Mouse (Mus musculus): ENCODE results near the gene Olfr465-ps1. TPM values are rescaled to one million over a fixed set of nuclear protein-coding genes. Genes with fewer than 3 reads are reported as not detected.
A peak's percentile ranks its signal among the peaks of the same experiment; 100 is the strongest.

The Olfr465-ps1 gene
- polyA plus RNA-seq, 1 experiment from 2014 or later, result not detected

GRCm38 (mm10) chr13:65112459-65113110 is 25.3 kb upstream of the Olfr465-ps1 start, which contains the start of gene Mfsd14b:
Mfsd14b (minus strand) TSS chr13:65112975.
- Histone ChIP-seq H3K4me3 (ENCODE audit: low read depth, low read length) (peak within 1 kb of the TSS; percentile 80), H3K4me2 (ENCODE audit: low read depth, low read length) (peak within 1 kb of the TSS; percentile 71), H3K9me3 (ENCODE audit: low read length) (no peaks in the 10 kb centered on the region), H3K36me3 (replicated peaks; ENCODE audit: insufficient read depth, low read length) (no peaks in the 10 kb centered on the region), H3K27ac (ENCODE audit: low read depth) (peak within 1 kb of the TSS; percentile 93), H3K9ac (replicated peaks) (peak within 1 kb of the TSS; percentile 84), H3K4me1 (ENCODE audit: insufficient read depth) (peaks cover 3% of the 10 kb centered on the region; the same call in 1 of the 2 replicates), H3K27me3 (ENCODE audit: insufficient read depth, low read length) (no peaks in the 10 kb centered on the region)
- 1% methylated on average over 60 of the region's 60 CpGs for WGBS (ENCODE audit: insufficient replicate concordance)
- TF ChIP-seq EP300 (IDR thresholded peaks at IDR 0.05; ENCODE audit: low read depth) (peak; percentile 61; the same call in 1 of the 2 replicates), CTCF (IDR thresholded peaks at IDR 0.05; ENCODE audit: low read depth) (no peak)
- ATAC-seq, result peak; percentile 98
- DNase-seq, result peak; percentile 91

GRCm38 (mm10) chr13:65113239-65113638 is 24.6 kb upstream of the Olfr465-ps1 start:
- Histone ChIP-seq H3K27me3 (ENCODE audit: insufficient read depth, low read length) (no peaks in the 10 kb centered on the region), H3K4me3 (ENCODE audit: low read depth, low read length) (peak overlapping the region; percentile 80), H3K4me2 (ENCODE audit: low read depth, low read length) (peak overlapping the region; percentile 71), H3K27ac (ENCODE audit: low read depth) (peak overlapping the region; percentile 93), H3K36me3 (replicated peaks; ENCODE audit: insufficient read depth, low read length) (no peaks in the 10 kb centered on the region), H3K9me3 (ENCODE audit: low read length) (no peaks in the 10 kb centered on the region), H3K4me1 (ENCODE audit: insufficient read depth) (peaks cover 3% of the 10 kb centered on the region; the same call in 1 of the 2 replicates), H3K9ac (replicated peaks) (peak overlapping the region; percentile 84)
- TF ChIP-seq EP300 (IDR thresholded peaks at IDR 0.05; ENCODE audit: low read depth), result no peak
- no peak for TF ChIP-seq CTCF (IDR thresholded peaks at IDR 0.05; ENCODE audit: low read depth)
- DNase-seq (no peak), ATAC-seq (peak; percentile 35)
- WGBS (ENCODE audit: insufficient replicate concordance), result 65% methylated on average over 3 of the region's 3 CpGs

GRCm38 (mm10) chr13:65120984-65121383 is 16.9 kb upstream of the Olfr465-ps1 start:
- H3K9ac ChIP-seq (replicated peaks), result no peak overlapping the region
- no peak overlapping the region for H3K4me2 ChIP-seq (ENCODE audit: low read depth, low read length)
- no peak overlapping the region for H3K27ac ChIP-seq (ENCODE audit: low read depth)
- no peak for TF ChIP-seq EP300 (IDR thresholded peaks at IDR 0.05; ENCODE audit: low read depth)
- no peak for TF ChIP-seq CTCF (IDR thresholded peaks at IDR 0.05; ENCODE audit: low read depth)
- H3K4me3 ChIP-seq (ENCODE audit: low read depth, low read length), result no peak overlapping the region
- DNase-seq (no peak), ATAC-seq (no peak)
- no peaks in the 10 kb centered on the region for H3K36me3 ChIP-seq (replicated peaks; ENCODE audit: insufficient read depth, low read length)
- 0 out of 2 replicates have a peak, but pooled peaks cover 2% of the 10 kb centered on the region for H3K4me1 ChIP-seq (ENCODE audit: insufficient read depth)
- WGBS (ENCODE audit: insufficient replicate concordance), result 56% methylated on average over 3 of the region's 3 CpGs
- no peaks in the 10 kb centered on the region for H3K9me3 ChIP-seq (ENCODE audit: low read length)
- H3K27me3 ChIP-seq (ENCODE audit: insufficient read depth, low read length), result no peaks in the 10 kb centered on the region

GRCm38 (mm10) chr13:65122111-65122510 is 15.8 kb upstream of the Olfr465-ps1 start:
- Histone ChIP-seq H3K9me3 (ENCODE audit: low read length) (no peaks in the 10 kb centered on the region), H3K9ac (replicated peaks) (no peak overlapping the region), H3K4me1 (ENCODE audit: insufficient read depth) (0 out of 2 replicates have a peak, but pooled peaks cover 2% of the 10 kb centered on the region), H3K27me3 (ENCODE audit: insufficient read depth, low read length) (no peaks in the 10 kb centered on the region), H3K36me3 (replicated peaks; ENCODE audit: insufficient read depth, low read length) (no peaks in the 10 kb centered on the region), H3K4me2 (ENCODE audit: low read depth, low read length) (no peak overlapping the region; the same call in 1 of the 2 replicates), H3K27ac (ENCODE audit: low read depth) (peak overlapping the region; percentile 53), H3K4me3 (ENCODE audit: low read depth, low read length) (no peak overlapping the region)
- ATAC-seq (peak; percentile 85), DNase-seq (no peak)
- peak; percentile 89 for TF ChIP-seq EP300 (IDR thresholded peaks at IDR 0.05; ENCODE audit: low read depth)
- TF ChIP-seq CTCF (IDR thresholded peaks at IDR 0.05; ENCODE audit: low read depth), result no peak
- 44% methylated on average over 1 of the region's 1 CpGs for WGBS (ENCODE audit: insufficient replicate concordance)

GRCm38 (mm10) chr13:65127063-65127847 is 10.6 kb upstream of the Olfr465-ps1 start:
- no peaks in the 10 kb centered on the region for H3K27me3 ChIP-seq (ENCODE audit: insufficient read depth, low read length)
- WGBS (ENCODE audit: insufficient replicate concordance), result 43% methylated on average over 3 of the region's 3 CpGs
- H3K9ac ChIP-seq (replicated peaks), result no peak overlapping the region
- no peaks in the 10 kb centered on the region for H3K36me3 ChIP-seq (replicated peaks; ENCODE audit: insufficient read depth, low read length)
- no peak overlapping the region for H3K4me2 ChIP-seq (ENCODE audit: low read depth, low read length)
- TF ChIP-seq CTCF (IDR thresholded peaks at IDR 0.05; ENCODE audit: low read depth), result peak; percentile 62
- TF ChIP-seq EP300 (IDR thresholded peaks at IDR 0.05; ENCODE audit: low read depth), result no peak
- no peaks in the 10 kb centered on the region for H3K9me3 ChIP-seq (ENCODE audit: low read length)
- 0 out of 2 replicates have a peak, but pooled peaks cover 2% of the 10 kb centered on the region for H3K4me1 ChIP-seq (ENCODE audit: insufficient read depth)
- DNase-seq (no peak), ATAC-seq (peak; percentile 47)
- H3K4me3 ChIP-seq (ENCODE audit: low read depth, low read length), result no peak overlapping the region
- H3K27ac ChIP-seq (ENCODE audit: low read depth), result no peak overlapping the region

- Histone ChIP-seq H3K9me3 (ENCODE audit: low read length) (no peaks in the 10 kb centered on the region), H3K4me3 (ENCODE audit: low read depth, low read length) (no peak within 1 kb of the TSS), H3K36me3 (replicated peaks; ENCODE audit: insufficient read depth, low read length) (no peaks in the 10 kb centered on the region), H3K27me3 (ENCODE audit: insufficient read depth, low read length) (no peaks in the 10 kb centered on the region), H3K9ac (replicated peaks) (no peak within 1 kb of the TSS), H3K4me2 (ENCODE audit: low read depth, low read length) (no peak within 1 kb of the TSS), H3K27ac (ENCODE audit: low read depth) (no peak within 1 kb of the TSS), H3K4me1 (ENCODE audit: insufficient read depth) (no peaks in the 10 kb centered on the region)
- TF ChIP-seq CTCF (IDR thresholded peaks at IDR 0.05; ENCODE audit: low read depth), result no peak
- no peak for TF ChIP-seq EP300 (IDR thresholded peaks at IDR 0.05; ENCODE audit: low read depth)
- DNase-seq, result no peak
- ATAC-seq, result no peak
- 60% methylated on average over 1 of the region's 1 CpGs for WGBS (ENCODE audit: insufficient replicate concordance)
Observed at GRCm38 (mm10) chr13:65149940-65150339, 12.1 kb downstream of the Olfr465-ps1 start, which contains the start of gene Olfr466. Olfr466 (plus strand) TSS chr13:65150240.
